Mouse (Mus musculus) cortical plate, adult 2 months (tissue): ENCODE measurements at regions not wholly inside any gene's neighbourhood (a gene's known extent, or its start where the extent isn't known, plus 50 kb on each side); places are given as distances from the start of the nearest gene placed in this dataset.

ENCODE experiments used
- CTCF ChIP-seq: fragments of 200-500 bp; IDR thresholded peaks from 2 replicates; pipeline ENCODE4 v1.5.1; 2011; ENCODE audit warnings: mild to moderate bottlenecking, control low read depth, low read length; ENCODE audit not compliant: insufficient read depth; ENCODE audit errors: extremely low read depth
- POLR2A ChIP-seq: fragments of 200-500 bp; IDR thresholded peaks from 2 replicates; pipeline ENCODE4 v1.6.1; 2011; ENCODE audit warnings: mild to moderate bottlenecking, low read length, control low read depth; ENCODE audit not compliant: insufficient read depth; ENCODE audit errors: extremely low read depth

GRCm38 (mm10) chr9:46643551-46643950, 323.8 kb upstream of the 4931429L15Rik start:
- TF ChIP-seq CTCF (no peak), POLR2A (no peak)
